Mouse (Mus musculus): Measurements from ENCODE around the gene Eaf2. TPM values are rescaled to one million over a fixed set of nuclear protein-coding genes. Genes with fewer than 3 reads are reported as not detected.
"Not testable (repeated sequence)": the region's sequence is repeated elsewhere in the genome, so short reads cannot be mapped to it uniquely, and the experiment has no call there.

Eaf2 gene
- total RNA-seq, 2 experiments from 2014 or later = 0.82 to 1.4 TPM

DNA sequence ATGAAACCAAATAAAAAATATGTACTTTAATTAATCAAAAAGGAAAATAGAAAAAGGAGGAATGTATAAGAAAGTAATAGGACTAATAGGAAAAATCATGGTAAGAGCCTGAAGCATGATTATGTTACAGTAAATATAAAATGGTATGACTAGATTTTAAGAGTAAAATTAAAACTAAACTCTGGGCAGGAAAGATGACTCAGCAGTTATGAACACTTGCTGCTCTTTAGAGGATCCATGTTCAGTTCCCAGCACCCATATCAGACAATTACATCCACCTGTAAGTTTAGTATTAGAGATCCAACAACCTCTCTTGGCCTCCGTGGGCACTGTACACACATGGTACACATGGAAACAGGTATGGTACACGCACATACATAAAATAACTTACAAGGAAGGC, 5.4 kb downstream of the Eaf2 start:
- no peak for DNase-seq (ENCODE audit: low spot score in 2 of 2)
- intact Hi-C loops (cut with DNase I) = no loop called here

DNA sequence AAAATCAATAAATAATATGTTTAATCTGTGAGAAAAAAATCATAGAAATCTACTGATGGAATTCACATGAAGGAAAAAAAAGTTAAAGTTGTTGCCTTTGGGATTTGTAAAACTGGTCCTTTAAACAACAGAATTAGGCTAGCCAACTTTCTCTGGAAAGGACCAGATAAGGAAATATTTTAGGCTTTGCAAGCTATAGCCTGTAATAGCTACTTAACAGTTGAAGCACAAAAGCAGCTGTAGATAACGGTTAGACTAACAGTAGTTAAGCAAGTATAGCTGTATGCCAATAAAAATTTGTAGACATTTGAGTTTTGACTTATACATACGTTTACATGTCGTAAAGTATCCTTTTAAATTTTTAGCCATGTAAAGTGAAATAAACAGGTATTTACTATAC, 11.2 kb downstream of the Eaf2 start:
- DNase-seq (ENCODE audit: low spot score in 2 of 2) = no peak
- intact Hi-C loops (cut with DNase I) = no loop called here

- DNase-seq (ENCODE audit: low spot score in 2 of 2) = no peak
- intact Hi-C loops (cut with DNase I) = loop anchor here (10.0 kb wide), 1 partner anchor 826 kb away; no protein-coding TSS in a partner anchor
These were observed 23.6 kb downstream of the Eaf2 start for GRCm38 (mm10) chr16:36851202-36851601.

DNA sequence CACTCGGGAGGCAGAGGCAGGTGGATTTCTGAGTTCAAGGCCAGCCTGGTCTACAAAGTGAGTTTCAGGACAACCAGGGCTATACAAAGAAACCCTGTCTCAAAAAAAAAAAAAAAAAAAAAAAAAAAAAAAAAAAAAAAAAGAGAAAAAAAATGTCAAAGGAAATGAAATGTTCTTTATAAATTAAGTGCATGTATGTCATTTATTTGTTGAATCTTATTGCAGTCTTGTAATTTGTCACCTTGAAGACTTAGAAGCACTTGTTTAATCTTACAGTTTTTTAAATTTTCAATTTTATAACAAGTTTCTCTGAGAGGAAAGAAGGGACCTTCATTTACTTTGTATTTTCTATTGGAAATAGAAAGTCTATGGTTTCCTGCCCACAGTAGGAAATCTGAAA, 27.9 kb downstream of the Eaf2 start:
- intact Hi-C loops (cut with DNase I); DNase-seq (ENCODE audit: low spot score in 2 of 2): not testable (repeated sequence)

GRCm38 (mm10) chr16:36828820-36829219, 46.0 kb downstream of the Eaf2 start:
- no peak for DNase-seq (ENCODE audit: low spot score in 2 of 2)
- intact Hi-C loops (cut with DNase I) = loop anchor here (5.0 to 10.0 kb wide), 2 partner anchors 183 to 754 kb away; partner anchors contain the start of genes Ccdc58, Fam162a and Polq

DNA sequence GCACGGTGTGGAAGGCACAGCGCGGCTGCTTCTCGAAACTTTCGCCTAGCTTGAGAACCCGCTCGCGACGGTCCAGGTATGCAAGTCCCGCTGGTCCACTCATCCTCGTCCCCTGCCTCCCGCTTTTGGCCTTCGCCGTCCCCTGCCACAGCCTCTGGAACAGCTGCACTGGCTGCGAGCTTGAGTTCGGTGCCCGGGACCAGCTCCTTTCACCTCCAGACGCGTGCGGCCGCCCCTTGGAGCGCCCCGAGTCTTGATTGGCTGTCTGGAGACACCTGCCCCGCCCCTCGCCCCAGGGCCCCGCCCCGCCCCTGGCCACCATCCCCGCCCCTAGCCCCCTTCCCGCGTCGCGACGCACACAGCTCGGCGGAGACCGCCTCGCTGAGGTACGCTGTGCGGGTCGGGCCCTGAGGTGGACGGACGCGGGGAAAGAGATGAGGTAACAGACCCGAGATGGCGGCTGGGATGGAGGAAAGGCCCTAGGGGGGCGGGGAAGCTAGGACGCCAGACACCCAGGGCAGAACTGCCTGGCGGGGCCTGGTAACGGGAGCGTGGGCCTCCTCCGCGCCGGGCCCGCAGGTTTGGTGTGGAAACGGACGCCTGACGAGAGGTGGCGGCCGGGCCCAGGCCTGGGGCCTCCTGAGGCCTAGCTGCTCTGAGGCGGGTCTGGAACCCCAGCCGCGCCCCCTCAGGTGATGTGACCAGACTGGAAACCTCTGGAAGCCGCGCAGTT, 46.6 kb downstream of the Eaf2 start, which contains the start of gene Iqcb1:
TSS of gene Iqcb1 (plus strand) at position 332 of the 733 bp plus-strand sequence.
- intact Hi-C loops (cut with DNase I) = loop anchor here (5.0 to 10.0 kb wide), 2 partner anchors 184 to 753 kb away; partner anchors contain the start of genes Ccdc58, Fam162a and Polq
- peak; percentile 82 to 84 for DNase-seq (ENCODE audit: low spot score in 2 of 2)

DNA sequence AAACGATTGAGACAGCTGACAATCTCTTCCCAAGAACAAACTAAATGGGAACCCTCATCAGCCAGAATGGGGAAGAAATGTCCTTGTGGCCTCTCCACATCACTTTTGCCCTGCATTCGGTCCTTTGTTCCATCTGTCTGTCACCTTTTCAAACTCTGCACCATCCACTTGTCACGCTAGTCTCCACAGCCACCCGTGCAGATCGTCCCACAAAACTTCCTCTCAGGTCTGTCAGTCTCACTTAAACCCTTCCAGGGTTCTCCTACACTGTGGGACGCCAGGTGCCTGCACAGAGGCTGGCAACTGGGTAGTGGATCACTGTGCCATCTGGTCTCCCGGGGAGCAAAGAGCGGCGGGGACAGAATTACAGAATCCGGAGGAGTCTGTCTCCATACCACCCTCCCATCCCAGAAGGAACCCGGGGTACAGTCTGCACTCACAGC, 47.2 kb downstream of the Eaf2 start:
- no peak for DNase-seq (ENCODE audit: low spot score in 2 of 2)
- intact Hi-C loops (cut with DNase I) = loop anchor here (5.0 to 10.0 kb wide), 2 partner anchors 185 to 753 kb away; partner anchors contain the start of genes Ccdc58, Fam162a and Polq

DNA sequence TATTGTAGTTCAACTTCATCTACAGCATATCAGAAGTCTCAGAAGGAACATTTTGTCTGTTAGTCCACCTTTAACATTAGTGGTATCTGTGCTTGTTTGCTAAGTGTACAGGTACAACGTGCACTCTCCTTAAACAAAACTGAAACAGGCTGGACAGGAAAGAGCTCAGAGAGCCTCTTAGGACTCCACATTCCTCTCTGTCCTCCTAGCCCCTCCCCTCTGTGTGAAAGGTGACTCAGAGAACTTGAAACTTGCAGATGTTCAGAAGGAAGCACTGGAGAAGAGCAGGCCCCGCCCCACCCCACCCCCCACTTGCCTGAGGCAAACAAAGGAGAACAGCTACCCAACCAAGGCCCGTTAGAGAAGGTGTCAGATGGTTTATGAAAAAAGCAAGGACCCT, 53.3 kb downstream of the Eaf2 start:
- no peak for DNase-seq (ENCODE audit: low spot score in 2 of 2)
- intact Hi-C loops (cut with DNase I) = loop anchor here (10.0 kb wide), 1 partner anchor 747 kb away; the partner anchor contains the start of genes Ccdc58 and Fam162a

- intact Hi-C loops (cut with DNase I) = loop anchor here (10.0 kb wide), 1 partner anchor 746 kb away; the partner anchor contains the start of genes Ccdc58 and Fam162a
- DNase-seq (ENCODE audit: low spot score in 2 of 2) = no peak
These were observed 54.1 kb downstream of the Eaf2 start for GRCm38 (mm10) chr16:36820747-36821146.

GRCm38 (mm10) chr16:36820016-36820415, 54.8 kb downstream of the Eaf2 start:
- no peak for DNase-seq (ENCODE audit: low spot score in 2 of 2)
- intact Hi-C loops (cut with DNase I) = loop anchor here (10.0 kb wide), 1 partner anchor 745 kb away; the partner anchor contains the start of genes Ccdc58 and Fam162a

DNA sequence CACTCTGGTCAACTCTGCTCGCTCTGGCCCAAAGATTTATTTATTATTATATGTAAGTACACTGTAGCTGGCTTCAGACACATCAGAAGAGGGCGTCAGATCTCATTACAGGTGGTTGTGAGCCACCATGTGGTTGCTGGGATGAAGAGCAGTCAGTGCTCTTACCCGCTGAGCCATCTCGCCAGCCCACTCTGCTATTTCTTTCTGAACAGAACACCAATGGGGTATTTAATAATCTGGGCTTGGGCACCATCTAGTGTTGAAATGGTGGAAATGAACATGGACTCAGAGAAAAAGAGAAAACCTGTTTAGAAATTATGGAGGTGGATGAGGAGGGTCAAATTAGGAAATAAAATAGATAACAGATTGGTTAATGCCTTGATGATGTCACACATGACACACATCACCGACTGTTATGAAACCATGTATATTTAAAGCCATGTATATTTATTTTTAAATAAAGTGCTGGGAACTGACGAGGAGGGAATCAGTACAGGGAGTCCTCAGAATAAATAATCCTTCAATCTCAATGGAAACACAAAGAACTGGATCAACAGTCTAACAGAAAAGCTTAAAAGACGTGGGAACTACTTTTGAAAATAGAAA, 57.4 kb downstream of the Eaf2 start:
- peak; percentile 80 to 93 for DNase-seq (ENCODE audit: low spot score in 2 of 2)
- intact Hi-C loops (cut with DNase I) = loop anchor here (1.0 to 10.0 kb wide), 3 partner anchors 93 to 344 kb away; no protein-coding TSS in a partner anchor

DNA sequence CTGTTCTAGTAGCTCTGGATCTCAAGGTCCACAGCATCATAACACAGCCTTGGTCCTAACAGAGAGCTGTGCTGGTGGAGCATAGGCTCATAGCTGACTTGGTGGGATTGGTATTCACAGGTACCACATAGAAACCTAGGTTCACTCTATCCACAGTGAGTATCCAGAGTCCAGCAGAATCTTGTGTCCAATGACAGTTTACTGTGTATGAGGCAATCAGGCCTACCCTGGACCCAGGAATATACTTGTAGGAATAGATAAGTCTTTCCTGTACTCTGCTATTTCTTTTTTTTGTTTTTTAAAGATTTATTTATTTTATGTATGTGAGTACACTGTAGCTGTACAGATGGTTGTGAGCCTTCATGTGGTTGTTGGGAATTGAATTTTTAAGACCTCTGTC, 57.9 kb downstream of the Eaf2 start:
- DNase-seq (ENCODE audit: low spot score in 2 of 2) = no peak
- intact Hi-C loops (cut with DNase I) = loop anchor here (1.0 to 10.0 kb wide), 3 partner anchors 92 to 344 kb away; no protein-coding TSS in a partner anchor

GRCm38 (mm10) chr16:36813680-36814079, 61.1 kb downstream of the Eaf2 start:
- intact Hi-C loops (cut with DNase I) = loop anchor here (10.0 kb wide), 1 partner anchor 189 kb away; no protein-coding TSS in a partner anchor
- DNase-seq (ENCODE audit: low spot score in 2 of 2) = no peak

DNA sequence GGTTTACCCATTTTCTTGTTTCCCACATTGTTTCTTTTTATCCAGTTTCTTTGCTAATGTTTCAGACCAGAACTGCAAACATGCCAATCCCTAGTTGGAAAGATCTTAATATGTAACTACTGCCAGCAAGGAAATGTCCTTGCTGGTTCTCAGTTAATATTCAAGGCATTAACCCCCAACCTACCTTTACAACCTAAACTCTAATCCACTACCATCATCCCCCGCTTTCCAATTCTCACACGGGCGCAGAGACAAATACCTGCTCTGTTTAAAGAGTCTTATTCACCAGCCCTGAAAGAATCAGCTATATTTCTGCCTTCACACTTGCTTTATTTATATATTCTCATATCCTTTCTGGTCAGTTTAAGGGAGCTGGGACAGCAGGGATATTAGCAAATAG, 66.2 kb downstream of the Eaf2 start:
- intact Hi-C loops (cut with DNase I) = no loop called here
- no peak for DNase-seq (ENCODE audit: low spot score in 2 of 2)

DNA sequence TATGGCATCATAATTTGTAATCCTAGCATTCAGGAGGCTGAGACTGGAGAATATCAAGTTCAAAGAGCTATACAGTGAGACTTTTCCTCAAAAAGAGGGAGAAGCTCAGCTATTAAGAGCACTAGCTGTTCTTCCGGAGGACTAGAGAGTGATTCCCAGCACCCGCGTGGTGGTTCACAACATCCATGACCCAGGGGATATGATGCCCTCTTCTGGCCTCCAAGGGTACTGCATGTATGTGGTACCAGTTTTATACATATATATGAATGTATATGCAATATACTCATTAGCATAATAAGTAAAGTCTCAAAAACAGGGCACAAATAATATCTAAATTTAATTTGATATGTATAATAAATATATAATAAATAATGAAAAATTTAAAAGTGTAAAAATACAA, 72.4 kb downstream of the Eaf2 start:
- DNase-seq (ENCODE audit: low spot score in 2 of 2) = no peak
- intact Hi-C loops (cut with DNase I) = no loop called here

DNA sequence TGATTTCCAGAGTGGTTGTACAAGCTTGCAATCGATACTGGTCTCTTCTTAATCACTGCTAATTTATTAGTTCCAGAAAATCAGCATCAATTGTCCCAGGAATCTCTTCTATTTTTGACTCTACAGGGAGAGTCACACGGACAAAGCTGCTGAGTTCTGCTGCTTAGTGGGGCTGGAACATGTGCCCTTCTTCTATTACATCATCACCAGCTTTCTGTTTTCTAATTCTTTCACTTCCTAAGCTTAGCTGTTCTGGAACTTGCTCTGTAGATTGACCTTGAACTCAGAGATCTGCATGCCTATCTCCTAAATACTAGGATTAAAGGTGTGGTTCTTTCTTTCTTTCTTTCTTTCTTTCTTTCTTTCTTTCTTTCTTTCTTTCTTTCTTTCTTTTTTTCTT, 76.5 kb downstream of the Eaf2 start:
- DNase-seq (ENCODE audit: low spot score in 2 of 2) = no peak
- intact Hi-C loops (cut with DNase I) = no loop called here

- DNase-seq (ENCODE audit: low spot score in 2 of 2) = no peak
- intact Hi-C loops (cut with DNase I) = no loop called here
These were observed 79.8 kb downstream of the Eaf2 start for GRCm38 (mm10) chr16:36794976-36795375.

GRCm38 (mm10) chr16:36790166-36790565, 84.6 kb downstream of the Eaf2 start:
- intact Hi-C loops (cut with DNase I) = no loop called here

DNA sequence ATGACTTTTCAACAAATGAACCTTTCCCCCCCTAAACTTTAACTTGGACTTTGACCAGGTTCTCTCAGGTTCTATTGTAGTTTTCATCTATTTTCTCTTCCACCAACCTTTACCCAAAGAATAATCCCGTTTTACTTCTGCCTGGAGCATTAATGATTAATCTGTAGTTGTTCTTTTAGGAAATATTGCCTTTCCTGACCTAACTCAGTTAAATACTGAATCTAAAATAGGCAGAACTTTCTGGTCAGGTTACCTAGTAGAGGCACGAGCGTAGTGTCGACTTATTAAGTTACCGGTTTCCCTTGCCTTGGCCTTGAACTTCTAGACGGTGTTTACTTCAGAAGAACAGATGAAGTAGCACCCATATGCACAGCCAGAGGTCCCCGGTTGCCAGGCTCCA, 88.3 kb downstream of the Eaf2 start:
- no peak for DNase-seq (ENCODE audit: low spot score in 2 of 2)
- intact Hi-C loops (cut with DNase I) = no loop called here

More at GRCm38 (mm10) chr16:36790166-36790565, 84.6 kb downstream of the Eaf2 start:
- no peak for DNase-seq (ENCODE audit: low spot score in 2 of 2)

DNA sequence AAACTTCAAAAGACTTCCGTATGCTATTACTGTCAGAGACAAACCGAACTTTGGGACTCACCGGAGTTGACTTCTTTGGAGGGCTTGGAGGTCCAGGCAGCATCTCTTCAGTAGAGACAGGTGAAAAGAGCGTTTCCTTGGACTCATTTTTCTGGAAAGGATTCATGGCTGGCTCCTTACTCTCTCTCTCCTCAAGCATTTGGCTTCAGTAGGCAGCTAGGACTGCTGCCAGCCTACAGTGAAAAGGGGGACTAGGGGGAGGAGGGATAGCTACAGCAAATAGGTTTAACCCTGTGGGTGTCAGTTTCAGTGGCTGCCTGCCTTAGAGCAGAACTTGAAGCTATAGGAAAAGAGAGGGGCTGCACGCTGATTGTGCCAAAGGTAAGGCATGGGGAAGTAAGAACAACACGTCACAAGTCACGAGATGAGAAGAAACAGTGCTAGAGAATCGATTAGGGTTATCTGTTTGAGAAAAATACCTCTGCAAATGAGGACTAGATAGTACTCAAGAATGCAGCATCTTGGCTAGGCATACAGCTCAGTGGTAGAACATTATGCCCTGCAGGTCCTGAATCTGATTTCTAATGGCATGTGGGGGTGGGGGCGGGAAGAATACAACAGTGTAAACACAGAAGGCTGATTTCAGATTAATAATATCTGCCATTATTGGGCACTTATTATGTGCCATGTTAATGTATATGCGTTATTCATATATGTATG, 90.0 kb downstream of the Eaf2 start, which contains the start of gene Slc15a2:
TSS of gene Slc15a2 (minus strand) at position 369 of the 720 bp plus-strand sequence.
- intact Hi-C loops (cut with DNase I) = no loop called here
- peak; percentile 24 to 58 for DNase-seq (ENCODE audit: low spot score in 2 of 2)

Data from left cerebral cortex, postnatal 25 days (tissue).